Mouse (Mus musculus): Measurements from ENCODE around the gene Prickle2.
A peak's percentile ranks its signal among the peaks of the same experiment; 100 is the strongest.

Gene Prickle2

DNA sequence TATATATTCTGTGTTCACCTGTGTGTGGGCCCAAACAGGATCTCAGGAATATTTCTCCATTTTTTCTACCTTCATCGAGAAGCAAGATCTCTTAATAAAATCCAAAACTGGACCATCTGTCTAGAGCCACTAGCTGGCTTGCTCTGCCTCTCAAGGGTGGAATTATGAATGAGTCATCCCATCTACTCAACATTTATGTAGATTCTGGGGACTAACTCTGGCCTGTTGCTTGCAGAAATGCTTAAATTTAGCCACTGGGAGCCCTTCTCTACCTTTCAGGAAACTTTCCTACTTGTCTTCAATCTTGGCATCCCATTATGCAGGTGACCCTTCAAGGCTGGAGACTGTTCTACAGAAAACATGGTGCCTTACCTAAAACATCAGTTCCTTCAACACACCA, 194.0 kb downstream of the Prickle2 start:
- DNase-seq: no peak

DNA sequence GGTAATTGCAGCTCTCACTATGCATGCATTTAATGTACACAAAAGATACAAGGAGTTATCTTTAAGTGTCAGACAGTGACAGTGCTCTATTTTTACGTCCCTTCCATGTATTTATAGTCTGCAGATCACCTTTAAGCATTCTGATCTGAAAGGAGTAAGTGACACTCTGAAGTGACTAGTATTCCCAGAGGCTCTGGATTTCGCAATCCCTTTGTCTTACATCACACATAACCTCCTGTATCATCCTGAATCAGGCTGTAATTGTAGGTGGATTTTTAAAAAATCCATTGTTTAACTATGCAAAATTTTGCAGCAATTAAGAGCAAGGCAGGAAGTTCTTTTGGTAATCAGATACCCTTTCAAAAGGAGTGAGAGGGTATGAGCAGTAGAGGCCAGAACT, 196.2 kb downstream of the Prickle2 start:
- DNase-seq: no peak

DNA sequence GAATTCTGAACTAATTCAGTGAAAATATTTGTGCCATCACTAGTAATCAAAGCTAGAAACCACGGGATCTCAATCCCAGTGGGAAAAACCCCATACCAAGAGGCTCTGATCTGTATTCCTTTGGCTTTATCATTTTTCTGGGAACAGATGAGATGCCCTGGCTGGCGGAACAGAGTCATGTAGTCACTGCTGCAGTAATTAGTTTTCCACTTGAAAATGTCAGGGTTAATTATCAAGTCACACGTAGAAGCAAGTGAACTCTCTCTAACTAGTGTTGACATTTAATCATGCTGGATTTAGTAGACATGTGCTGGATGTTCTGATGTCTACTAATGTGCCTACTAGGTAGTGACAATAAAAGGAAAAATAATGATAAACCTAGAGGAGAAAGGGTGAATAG, 199.7 kb downstream of the Prickle2 start:
- no peak for DNase-seq

DNA sequence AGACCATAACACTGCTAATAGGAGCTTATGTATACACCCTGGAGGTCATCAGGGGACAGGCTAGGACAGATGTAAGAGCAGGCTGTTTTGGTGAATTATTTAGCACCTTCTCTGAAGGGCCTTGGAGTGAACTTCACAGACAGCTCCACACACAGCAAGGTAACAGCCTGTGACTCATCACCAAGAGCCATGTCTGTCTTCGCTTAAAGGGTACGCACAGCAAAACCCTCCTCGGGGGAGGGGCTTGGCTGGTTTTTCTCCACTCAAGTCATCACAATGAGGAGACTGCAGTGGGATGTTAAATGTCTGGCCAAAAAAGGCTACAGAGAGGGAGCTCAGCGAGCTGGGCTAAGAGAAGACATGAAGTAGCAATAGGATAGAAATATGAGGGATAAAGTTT, 206.5 kb downstream of the Prickle2 start:
- DNase-seq: peak; percentile 75

DNA sequence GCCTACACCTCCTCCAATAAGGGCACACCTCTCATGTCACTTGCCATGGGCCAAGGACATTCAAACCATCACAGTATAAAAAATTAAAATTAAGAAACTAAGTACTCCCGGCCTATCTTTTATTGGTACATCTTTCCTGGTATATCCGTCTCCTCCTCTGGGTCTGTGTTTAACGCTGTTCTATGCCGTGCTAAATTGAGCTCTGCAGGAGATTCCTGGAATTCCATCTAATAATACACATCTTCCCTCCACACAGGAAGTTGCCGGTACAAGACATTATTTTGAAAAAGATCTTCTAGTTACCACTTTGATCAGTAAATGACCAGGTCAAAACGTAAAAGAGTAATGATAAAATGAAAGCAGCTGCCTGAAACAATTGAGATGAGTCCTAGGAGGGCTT, 207.4 kb downstream of the Prickle2 start:
- no peak for DNase-seq

DNA sequence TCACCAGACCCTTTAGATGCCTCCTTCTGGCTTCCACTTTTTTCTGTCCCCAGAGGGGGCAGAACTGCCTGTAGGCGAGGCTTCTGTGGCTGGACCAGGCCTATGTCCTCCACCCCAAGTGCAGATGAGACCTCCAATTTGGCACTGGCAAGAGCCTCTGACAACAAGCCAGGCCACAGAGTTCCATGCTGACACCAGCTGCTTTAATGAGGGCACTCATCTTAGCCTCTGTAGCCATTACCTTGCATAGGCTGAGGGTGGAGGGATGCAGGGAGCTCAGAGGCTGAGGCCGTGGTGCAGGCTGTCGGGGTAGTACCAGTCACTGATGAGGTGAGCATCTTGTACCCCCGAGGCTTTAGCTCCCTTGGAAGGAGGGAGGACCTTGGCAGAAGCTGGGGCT, 208.7 kb downstream of the Prickle2 start:
- peak; percentile 80 for DNase-seq

DNA sequence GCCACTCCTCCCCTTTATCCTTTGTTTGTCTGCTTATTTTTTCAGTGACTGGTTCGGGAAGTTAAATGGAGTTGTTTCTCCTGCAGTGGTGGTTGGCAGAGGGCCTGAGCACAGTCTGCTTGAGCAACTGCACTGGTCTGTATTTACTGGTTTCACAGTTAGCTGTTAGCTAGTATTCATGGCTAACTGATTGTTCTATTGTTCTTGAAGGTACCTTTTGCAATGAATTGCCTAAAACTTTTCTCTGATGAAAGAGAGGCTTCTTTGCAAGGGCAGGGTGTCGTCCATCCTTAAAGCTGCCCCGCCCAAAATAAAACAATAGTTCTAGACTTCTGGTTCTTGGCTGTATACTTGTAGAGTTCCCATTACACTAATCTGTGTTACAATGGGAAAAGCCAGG, 210.5 kb downstream of the Prickle2 start:
- DNase-seq: no peak

DNA sequence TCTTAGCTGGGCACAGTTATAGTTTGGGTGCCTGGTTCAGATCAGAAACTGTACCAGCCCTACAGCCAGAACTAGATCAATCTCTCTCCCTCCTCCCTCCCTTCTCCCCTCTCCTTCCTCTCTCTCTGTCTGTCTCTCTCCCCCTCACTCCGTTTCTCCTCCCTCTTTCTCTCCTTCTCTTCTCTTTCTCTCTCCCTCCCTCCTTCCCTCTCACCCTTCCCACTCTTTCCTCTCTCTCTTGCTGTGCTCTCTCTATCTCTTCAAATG, 224.3 kb downstream of the Prickle2 start:
- DNase-seq: no peak

DNA sequence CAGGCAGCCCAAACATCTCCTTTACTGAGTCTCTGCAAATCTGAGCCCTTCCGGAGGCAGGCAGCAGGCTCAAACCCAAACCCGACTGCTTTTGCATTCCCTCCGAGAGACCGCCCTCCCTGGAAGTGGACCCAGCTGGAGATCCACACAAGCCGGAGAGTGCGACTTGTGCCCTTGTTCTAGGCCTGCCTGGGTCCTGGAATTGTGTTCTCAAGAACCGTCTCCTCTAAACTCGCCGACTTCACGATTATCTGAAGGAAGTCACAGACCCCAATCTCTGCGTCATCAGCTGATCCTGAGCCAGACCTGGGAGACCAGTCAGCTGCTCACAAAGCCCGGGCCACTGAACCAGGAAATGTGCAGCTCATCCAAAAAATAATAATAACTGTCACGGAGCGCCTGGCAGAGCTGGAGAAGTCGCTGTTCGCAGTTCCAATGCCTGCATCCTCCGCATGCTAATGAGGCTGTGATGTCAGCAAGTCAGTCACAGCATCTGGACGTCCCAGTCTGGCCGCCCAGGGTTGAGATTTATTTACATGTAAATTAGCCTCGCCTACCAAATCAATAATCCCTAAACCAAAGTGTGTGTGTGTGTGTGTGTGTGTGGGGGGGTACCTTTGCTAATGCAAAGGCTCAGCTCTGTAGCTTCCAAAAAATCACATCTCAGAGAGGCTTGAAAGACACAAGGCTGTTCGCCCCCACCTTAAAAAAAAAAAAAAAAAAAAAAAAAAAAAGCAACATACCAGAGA, 224.8 kb downstream of the Prickle2 start:
- DNase-seq: peak; percentile 99

DNA sequence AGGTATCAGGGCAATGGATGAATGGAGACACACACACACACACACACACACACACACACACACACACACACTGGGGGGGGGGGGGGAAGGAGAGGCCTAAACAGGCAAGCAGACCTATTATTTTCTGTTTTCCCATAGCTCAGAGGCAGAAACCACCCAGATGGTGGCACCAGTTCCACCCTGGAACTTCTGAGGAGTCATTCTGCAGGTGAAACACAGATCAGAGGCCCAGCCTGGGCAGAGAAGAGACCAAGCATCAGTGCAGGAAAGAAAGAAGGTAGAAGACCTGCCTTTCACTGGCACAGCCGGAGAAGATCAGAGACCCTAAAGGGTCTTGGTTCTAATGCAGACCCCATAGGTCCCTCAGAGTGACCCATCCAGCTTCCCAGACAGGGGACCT, 227.3 kb downstream of the Prickle2 start:
- DNase-seq: no peak

DNA sequence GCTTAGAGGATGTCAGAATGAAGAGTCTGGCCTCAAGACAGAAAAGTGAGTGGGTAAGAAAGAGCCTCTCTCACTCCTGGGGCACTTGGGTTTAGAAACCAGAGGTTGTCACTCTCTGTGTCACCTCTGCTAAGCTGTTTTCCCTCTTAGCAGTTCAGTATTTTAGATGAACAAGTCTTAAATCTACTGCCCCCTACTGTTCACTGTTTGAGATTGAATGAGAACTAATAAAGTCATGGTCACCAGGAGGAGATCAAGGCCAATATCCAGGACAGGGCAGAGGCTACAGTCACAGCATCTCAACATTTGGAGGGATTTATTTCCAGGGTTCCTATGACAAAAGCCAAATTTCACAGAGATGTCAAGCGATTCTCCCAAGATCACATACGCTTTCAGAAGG, 228.3 kb downstream of the Prickle2 start:
- no peak for DNase-seq

DNA sequence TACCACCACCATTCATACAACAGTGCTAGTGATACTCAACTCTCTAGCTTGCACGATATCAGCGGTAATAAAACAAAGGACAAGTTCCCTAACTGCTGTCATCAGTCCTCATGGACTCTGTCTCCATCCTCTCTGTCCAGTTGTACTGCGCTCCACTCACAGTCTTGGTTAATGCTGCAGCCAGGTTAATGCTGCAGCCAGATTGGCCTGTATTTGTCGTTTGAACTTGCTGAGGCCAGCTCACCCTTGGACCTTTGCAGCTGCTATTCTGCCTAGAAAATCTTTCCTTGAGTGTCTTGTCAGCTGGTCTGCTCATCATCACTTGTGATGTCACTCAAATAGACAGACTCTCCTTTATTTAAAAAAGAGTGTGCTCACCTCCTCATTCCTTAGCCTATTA, 236.5 kb downstream of the Prickle2 start:
- no peak for DNase-seq

DNA sequence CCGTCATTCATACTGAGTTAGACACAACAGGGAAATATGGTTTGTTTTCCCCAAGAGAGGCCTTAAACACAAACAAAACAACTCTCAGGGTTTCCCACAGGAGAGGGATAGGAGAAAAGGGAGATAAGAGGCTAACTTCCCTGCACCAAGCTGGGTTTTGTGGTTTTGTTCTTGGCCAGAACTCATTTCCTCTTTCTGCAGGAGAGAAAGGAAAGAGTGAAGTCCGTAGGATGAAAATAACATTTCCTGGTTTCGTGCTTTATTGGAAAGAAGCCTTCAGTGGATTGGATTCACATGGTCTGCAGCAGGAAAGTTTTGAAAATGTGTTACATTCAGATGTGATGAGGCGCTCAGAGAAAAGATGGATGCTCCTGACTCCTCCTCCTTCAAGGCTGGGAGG, 237.1 kb downstream of the Prickle2 start:
- DNase-seq: peak; percentile 96

DNA sequence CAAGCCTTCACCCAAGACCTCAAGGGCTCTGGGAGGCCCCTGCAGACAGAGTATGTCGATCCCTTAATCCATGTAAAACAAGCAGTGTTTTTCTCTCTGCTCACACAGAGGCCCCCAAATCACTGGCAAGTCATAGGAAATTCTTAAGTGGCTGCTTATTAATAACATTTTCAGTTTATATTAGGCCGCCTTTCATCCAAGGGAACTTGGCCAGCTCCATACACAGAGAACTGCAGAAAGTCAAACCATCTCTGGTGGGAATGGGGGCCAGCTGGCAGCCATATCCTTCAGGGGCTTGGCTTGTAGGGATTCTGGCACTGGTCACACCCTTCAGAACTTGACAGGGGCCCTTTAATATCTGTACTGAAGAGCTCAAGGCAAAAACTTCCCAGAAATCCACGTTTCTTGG, 237.6 kb downstream of the Prickle2 start:
- peak; percentile 96 for DNase-seq

DNA sequence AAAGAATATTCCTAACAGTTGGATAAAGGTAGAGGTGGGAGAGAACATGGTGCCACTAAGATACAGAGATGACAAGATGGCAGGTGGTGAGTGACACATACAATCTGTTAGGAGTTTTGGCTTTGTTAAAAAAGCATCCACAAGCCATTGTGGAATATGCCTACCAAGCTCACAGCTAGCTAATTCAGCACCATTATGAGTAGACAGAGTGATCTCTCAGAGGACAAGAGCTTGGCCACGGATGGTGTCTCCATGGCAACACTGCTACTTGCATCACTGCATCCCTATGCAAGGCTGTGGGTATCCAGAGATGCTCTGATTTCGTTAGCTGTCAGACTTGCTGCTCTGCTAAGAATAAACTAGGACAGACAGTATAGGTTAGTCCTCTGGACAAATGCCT, 238.6 kb downstream of the Prickle2 start:
- peak; percentile 86 for DNase-seq

DNA sequence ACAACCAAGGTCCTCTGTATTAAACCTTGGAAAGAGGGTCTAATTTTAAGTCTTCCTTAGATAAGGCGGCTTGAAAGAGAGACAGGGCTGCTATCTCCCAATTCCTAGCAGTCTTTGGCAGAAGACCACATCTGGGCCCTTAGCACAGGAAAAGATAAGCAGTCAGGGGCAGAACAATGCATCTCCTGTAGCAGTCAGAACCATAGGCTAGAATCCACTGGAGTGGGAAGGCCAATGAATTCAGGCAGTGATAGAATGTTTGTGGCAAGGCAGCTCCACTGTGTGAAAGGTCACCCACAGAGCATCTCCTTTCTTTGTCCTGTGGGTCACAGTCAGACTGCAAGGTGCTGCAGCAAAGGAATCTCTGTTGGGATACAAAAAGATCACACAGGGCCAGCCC, 240.3 kb downstream of the Prickle2 start:
- DNase-seq: peak; percentile 94

DNA sequence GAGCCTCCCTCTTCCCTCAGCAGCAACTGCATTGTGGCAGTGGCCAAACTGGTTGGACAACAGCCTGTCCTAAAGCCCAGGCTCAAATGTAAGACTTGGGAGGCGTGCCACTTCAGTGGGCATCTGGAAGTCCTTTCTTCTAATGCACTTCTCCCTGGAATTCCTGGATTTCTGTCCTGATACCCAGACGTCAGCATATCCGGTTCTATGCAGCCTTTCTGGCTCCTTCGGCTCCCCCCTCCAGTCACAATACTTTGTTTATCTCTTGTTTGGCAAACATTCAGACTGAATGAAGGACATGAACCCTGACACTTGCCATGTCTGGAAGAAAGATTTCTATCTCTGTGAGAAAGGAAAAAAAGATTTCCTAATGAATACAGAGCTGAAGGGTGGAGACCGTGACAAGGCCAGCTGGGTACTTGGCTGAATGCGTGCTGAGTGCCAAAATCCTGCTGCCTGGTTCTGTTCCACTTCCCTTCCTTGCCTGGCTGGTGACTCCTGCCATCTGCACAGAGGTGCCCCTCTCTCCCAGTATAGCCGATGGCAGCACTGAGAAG, 241.1 kb downstream of the Prickle2 start:
- DNase-seq: peak; percentile 97

DNA sequence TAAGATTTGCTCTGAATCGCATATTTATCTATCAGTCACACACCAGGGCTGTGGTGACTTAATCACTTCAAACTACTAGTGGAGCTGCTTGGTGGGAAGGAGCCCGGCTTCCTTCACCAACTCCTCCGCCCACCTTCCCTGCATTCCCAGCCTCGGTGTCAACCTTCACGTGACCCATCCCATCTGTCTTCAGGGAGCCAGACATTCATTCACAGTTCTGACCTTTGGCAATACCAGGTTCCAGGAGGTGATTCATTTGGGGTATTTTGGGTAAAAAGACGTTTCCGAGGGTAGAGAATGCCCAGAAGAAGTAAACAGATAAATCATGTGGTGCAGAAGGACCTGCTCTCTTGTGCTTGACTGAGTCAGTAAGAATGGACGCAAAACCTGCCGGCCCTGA, 242.2 kb downstream of the Prickle2 start:
- no peak for DNase-seq

DNA sequence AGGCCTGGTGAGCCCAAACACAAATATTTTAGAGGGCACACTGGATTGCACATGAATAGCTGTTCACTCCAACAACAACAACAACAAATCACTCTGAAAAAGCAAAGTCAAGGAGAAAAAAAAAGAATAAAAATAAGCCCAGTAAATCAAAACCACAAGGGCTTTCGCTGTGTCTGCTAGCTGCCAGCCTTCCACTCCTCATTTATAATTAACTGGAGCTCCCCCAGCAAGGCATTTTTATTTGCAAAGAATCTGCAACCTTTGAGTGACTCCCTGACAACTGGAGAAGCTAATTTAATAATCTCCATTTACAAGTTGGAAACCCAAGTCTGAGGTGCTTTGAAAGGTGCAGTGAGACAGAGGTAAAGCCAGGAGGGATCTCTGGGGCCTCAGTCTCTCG, 245.2 kb downstream of the Prickle2 start:
- DNase-seq: no peak

DNA sequence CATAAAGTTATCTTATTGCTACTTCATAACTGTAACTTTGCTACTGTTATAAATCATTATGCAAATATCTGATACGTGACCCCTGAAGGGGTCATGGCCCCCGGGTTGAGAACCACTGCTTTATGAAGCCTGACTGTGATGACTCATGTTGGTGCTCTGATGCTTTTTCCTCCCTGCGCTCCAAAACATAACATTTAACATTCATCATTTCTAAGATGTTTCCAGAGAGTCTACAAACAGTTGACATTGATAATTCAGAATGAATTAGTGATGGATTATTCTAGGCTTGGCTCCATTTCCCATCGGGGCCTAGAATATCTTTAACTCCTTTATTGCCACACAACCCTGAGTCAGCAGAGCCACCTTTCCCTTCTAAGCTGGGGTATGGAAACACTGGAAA, 247.9 kb downstream of the Prickle2 start:
- no peak for DNase-seq

DNA sequence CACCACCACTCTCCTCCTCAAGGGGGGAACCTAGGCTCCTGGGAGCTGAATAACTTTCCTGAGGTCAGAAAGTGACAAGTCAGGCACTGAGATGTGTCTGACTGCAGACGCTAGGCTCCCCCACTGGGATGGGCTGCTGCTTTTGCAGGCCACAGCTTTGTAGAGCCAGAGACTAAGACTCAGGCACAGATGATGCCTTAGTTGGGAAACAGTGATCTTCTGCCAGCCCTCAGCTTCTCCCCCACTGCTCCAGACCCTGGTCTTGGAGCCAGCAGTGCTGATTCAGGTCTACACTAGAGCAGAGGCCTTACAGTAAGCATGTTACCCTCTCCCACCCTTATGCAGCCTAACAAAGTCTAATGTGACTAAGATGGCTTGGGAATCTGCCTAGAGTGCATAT, 254.5 kb downstream of the Prickle2 start:
- DNase-seq: no peak

DNA sequence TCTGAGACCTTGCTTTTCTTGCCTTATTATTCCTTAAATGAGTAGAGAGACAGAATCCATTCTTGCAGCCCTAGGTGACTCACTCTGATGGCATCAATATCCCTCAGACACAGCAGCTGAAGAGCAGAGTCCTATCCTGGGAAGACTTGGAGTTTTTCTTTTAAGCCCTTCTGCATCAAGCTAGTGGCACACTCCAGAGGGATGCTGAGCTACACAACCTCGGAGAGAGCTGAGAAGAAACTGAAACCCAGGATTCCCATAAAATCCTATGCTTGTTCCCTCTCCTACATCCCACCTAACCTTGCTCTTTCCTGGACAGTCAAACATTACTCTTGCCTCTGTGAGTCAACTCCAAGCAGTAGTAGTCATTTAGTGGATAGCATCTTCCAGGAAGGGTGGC, 256.0 kb downstream of the Prickle2 start:
- no peak for DNase-seq

DNA sequence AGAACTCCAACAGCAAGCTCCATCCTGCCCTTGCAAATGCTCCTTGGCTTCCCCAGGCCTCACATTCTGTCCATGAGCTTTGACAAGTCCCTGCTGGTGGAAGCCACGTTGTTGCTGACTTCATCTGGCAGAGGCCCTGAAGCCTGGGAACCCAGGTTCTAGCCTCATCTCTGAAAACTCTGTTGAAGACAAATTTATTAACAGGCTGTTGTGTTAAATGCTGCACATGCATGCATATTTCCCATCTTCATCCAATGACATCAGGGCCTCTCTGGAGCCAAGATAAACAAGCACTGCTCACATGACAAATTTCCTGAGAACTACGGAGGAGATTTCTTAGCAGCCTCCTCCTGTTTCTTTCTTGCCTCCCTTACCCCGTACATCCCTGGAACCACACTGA, 259.3 kb downstream of the Prickle2 start:
- peak; percentile 97 for DNase-seq

DNA sequence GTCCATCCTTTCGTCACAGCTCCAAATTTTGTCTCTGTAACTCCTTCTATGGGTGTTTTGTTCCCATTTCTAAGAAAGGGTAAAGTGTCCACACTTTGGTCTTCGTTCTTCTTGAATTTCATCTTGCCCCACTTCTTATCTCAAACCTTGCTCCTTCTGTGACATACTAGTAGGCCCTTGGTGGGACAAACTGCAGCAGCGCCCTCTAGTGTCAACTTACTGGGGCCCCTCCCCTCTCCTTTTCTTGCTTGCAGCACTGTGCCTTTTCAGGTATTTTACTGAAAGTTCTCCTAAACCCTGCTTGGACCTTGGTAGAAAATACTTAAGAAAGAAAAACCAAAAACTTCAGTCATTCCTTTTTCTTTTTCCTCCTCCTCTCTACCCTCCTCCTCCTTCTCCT, 264.8 kb downstream of the Prickle2 start:
- DNase-seq: no peak

DNA sequence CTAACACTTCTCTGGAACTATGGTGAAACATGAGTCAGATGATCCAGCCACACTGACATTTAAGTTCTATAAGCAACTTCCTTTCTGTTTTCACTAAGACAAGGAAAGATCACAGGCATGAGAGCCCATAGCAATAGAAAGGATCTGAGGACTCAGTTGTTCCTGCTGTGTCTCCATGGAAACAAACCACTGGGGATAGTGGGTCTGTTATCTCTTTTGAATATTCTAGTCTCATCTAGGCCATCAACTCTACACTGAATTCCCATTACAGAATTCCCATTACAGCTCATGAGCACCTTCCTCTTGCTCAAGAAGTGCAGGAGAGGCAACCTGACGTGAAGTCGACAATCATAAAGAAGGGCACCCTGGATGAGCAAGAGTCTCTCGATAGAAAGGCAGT, 265.7 kb downstream of the Prickle2 start:
- no peak for DNase-seq

DNA sequence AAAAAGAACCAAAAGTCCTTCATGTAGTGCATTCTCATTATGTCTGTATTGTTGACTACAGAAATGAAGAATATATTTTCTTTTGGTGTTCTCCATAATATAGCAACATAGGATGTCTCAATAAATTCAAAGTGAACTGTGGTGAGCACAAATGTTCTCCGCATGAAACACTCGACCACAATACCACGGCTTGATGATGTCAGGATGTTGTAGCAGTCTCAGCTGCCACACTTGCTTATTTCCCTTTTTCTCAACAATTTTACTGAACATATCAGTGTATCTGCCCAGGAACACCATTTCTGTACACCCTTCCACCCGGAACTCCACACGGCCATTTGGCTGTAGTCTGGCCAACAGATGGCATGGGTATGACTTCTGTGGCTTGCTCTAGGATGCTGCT, 273.8 kb downstream of the Prickle2 start:
- DNase-seq: no peak
